Mouse (Mus musculus) midbrain, postnatal 0 days (tissue): ENCODE results near the gene Scimp. TPM values are rescaled to one million over a fixed set of nuclear protein-coding genes. Genes with fewer than 3 reads are reported as not detected.

ENCODE experiments used
- ATAC-seq: fragments of 200-750 bp; cut with Nextera tagmentation; 2 replicates; pipeline ENCODE4 v1.8.0; 2017; ENCODE audit warnings: moderate number of reproducible peaks, mild to moderate bottlenecking, moderate TSS enrichment, moderate library complexity; ENCODE audit not compliant: low FRiP score
- DNase-seq: peaks from one replicate; pipeline ENCODE4 v3.0.0-alpha.2; 2015; ENCODE audit warnings: low spot score
- H3K27ac ChIP-seq: fragments of 300-500 bp; sonication (generic); 2 replicates; pipeline ENCODE4 v1.5.1; 2014; ENCODE audit warnings: low read depth, mild to moderate bottlenecking, low read length, mixed read lengths
- H3K27me3 ChIP-seq: fragments of 300-500 bp; sonication (generic); 2 replicates; pipeline ENCODE4 v1.6.1; 2014; ENCODE audit warnings: low read length, control low read depth, mixed read lengths; ENCODE audit not compliant: insufficient read depth
- H3K36me3 ChIP-seq: fragments of 300-500 bp; sonication (generic); 2 replicates; pipeline ENCODE4 v1.6.1; 2014; ENCODE audit warnings: low read length, control low read depth, mixed read lengths; ENCODE audit not compliant: insufficient read depth
- H3K4me1 ChIP-seq: fragments of 300-500 bp; sonication (generic); 2 replicates; pipeline ENCODE4 v1.6.1; 2014; ENCODE audit warnings: mild to moderate bottlenecking, control low read depth, antibody characterized with exemption, low read length, mixed read lengths; ENCODE audit not compliant: insufficient read depth
- H3K4me2 ChIP-seq: fragments of 300-500 bp; sonication (generic); 2 replicates; pipeline ENCODE4 v1.6.1; 2014; ENCODE audit warnings: low read depth, mild to moderate bottlenecking, low read length, mixed read lengths; ENCODE audit not compliant: poor library complexity, severe bottlenecking
- H3K4me3 ChIP-seq: fragments of 300-500 bp; sonication (generic); 2 replicates; pipeline ENCODE4 v1.5.1; 2014; ENCODE audit warnings: low read depth, mild to moderate bottlenecking, low read length, moderate library complexity
- H3K9ac ChIP-seq: fragments of 300-500 bp; sonication (generic); replicated peaks from 2 replicates; pipeline ENCODE4 v1.6.1; 2014; ENCODE audit warnings: mild to moderate bottlenecking, low read length, moderate library complexity, mixed read lengths; ENCODE audit not compliant: poor library complexity, severe bottlenecking
- H3K9me3 ChIP-seq: fragments of 300-500 bp; sonication (generic); 2 replicates; pipeline ENCODE4 v1.6.1; 2016; ENCODE audit warnings: low read length, control low read depth
- CTCF ChIP-seq: IDR thresholded peaks from 2 replicates; pipeline ENCODE4 v1.5.1; 2016; ENCODE audit warnings: antibody characterized with exemption, mild to moderate bottlenecking
- WGBS: fragments of 180-500 bp; shearing (Covaris S2); extraction: QIAGEN DNeasy Blood & Tissue Kit; methylation state at CpG from one replicate; pipeline ENCODE4 v1.1.7; 2014; 5-methylcytosine and 5-hydroxymethylcytosine counted together
- polyA plus RNA-seq: library from polyadenylated mRNA; unstranded; fragments of >200 nt; fragmentation: Nextera tagmentation; extraction: Ambion mirVana; gene quantifications from 2 replicates; pipeline ENCODE4 v1.2.1, GENCODE M21; 2015
- total RNA-seq: library from RNA; depleted of rRNA; stranded (reverse); fragments of >200 nt; gene quantifications from 2 replicates; pipeline ENCODE4 v1.2.3, GENCODE M21; 2014

Scimp gene
- total and polyA plus RNA-seq, 2 experiments from 2014 or later, result not detected

- Histone ChIP-seq H3K27me3 (no peaks in the 10 kb centered on the region), H3K9ac (no peak overlapping the region), H3K9me3 (no peaks in the 10 kb centered on the region), H3K4me2 (no peak overlapping the region), H3K36me3 (no peaks in the 10 kb centered on the region), H3K4me3 (no peak overlapping the region), H3K27ac (no peak overlapping the region), H3K4me1 (no peaks in the 10 kb centered on the region)
- WGBS, result 82% methylated on average over 4 of the region's 4 CpGs
- TF ChIP-seq CTCF, result no peak
- ATAC-seq, result no peak
- no peak for DNase-seq
Measured at GRCm38 (mm10) chr11:70816770-70817169, 4.4 kb upstream of the Scimp start.

- 24% methylated on average over 6 of the region's 6 CpGs for WGBS
- peak; percentile 87 for TF ChIP-seq CTCF
- Histone ChIP-seq H3K27me3 (no peaks in the 10 kb centered on the region), H3K4me1 (no peaks in the 10 kb centered on the region), H3K9me3 (no peaks in the 10 kb centered on the region), H3K4me3 (no peak overlapping the region), H3K27ac (no peak overlapping the region), H3K9ac (no peak overlapping the region), H3K4me2 (no peak overlapping the region), H3K36me3 (no peaks in the 10 kb centered on the region)
- ATAC-seq (no peak), DNase-seq (peak; percentile 77)
Measured at GRCm38 (mm10) chr11:70815498-70816078, 3.2 kb upstream of the Scimp start.

GRCm38 (mm10) chr11:70815071-70815470 lies 2.7 kb upstream of the Scimp start:
- no peak for ATAC-seq
- Histone ChIP-seq H3K36me3 (no peaks in the 10 kb centered on the region), H3K27me3 (no peaks in the 10 kb centered on the region), H3K4me2 (no peak overlapping the region), H3K27ac (no peak overlapping the region), H3K9me3 (no peaks in the 10 kb centered on the region), H3K4me1 (no peaks in the 10 kb centered on the region), H3K9ac (no peak overlapping the region), H3K4me3 (no peak overlapping the region)
- no peak for TF ChIP-seq CTCF
- WGBS, result 81% methylated on average over 8 of the region's 8 CpGs
- DNase-seq, result no peak

GRCm38 (mm10) chr11:70811471-70812240 lies 730 bp downstream of the Scimp start:
- WGBS, result 70% methylated on average over 13 of the region's 13 CpGs
- no peak overlapping the region for H3K27ac ChIP-seq
- ATAC-seq, result no peak
- TF ChIP-seq CTCF, result no peak
- no peaks in the 10 kb centered on the region for H3K36me3 ChIP-seq
- no peaks in the 10 kb centered on the region for H3K27me3 ChIP-seq
- no peak overlapping the region for H3K4me3 ChIP-seq
- no peaks in the 10 kb centered on the region for H3K9me3 ChIP-seq
- no peak overlapping the region for H3K9ac ChIP-seq
- H3K4me2 ChIP-seq, result no peak overlapping the region
- H3K4me1 ChIP-seq, result no peaks in the 10 kb centered on the region
- DNase-seq, result peak; percentile 23

DNA sequence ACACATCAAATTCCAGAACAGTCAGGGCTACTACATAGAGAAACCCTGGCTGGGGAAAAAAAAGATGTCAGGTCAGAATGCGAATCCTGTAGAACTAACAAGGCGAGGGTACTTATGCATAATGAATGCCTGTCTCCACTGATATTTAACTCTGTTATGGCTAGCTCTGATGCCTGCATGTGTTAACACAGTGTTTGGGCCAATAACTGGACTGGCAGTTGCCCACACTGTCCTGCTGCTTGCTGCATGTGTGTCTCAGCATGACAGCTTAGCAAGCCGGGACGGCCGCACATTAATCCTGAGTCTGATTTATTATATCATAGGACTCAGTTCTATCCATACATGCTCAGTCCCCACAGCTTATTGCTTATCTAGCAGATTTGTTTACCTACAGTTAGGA lies 1.3 kb downstream of the Scimp start:
- Histone ChIP-seq H3K27me3 (no peaks in the 10 kb centered on the region), H3K9ac (no peak overlapping the region), H3K27ac (no peak overlapping the region), H3K9me3 (no peaks in the 10 kb centered on the region), H3K4me3 (no peak overlapping the region), H3K4me2 (no peak overlapping the region), H3K36me3 (no peaks in the 10 kb centered on the region), H3K4me1 (no peaks in the 10 kb centered on the region)
- no peak for TF ChIP-seq CTCF
- 75% methylated on average over 5 of the region's 5 CpGs for WGBS
- ATAC-seq (no peak), DNase-seq (no peak)

GRCm38 (mm10) chr11:70809011-70809410 lies 3.4 kb downstream of the Scimp start:
- DNase-seq (no peak), ATAC-seq (no peak)
- H3K4me1 ChIP-seq, result no peaks in the 10 kb centered on the region
- H3K27me3 ChIP-seq, result no peaks in the 10 kb centered on the region
- H3K4me2 ChIP-seq, result no peak overlapping the region
- TF ChIP-seq CTCF, result no peak
- no peak overlapping the region for H3K9ac ChIP-seq
- H3K27ac ChIP-seq, result no peak overlapping the region
- H3K36me3 ChIP-seq, result no peaks in the 10 kb centered on the region
- WGBS, result 23% methylated on average over 1 of the region's 1 CpGs
- H3K4me3 ChIP-seq, result no peak overlapping the region
- H3K9me3 ChIP-seq, result no peaks in the 10 kb centered on the region
